Mouse (Mus musculus) hindbrain, embryonic 16.5 days (tissue): ENCODE measurements around the gene Bmp7. TPM values are rescaled to one million over a fixed set of nuclear protein-coding genes. Genes with fewer than 3 reads are reported as not detected.

Experiments
- ATAC-seq: fragments of 200-750 bp; cut with Nextera tagmentation; 2 replicates; pipeline ENCODE4 v1.8.0; 2017; ENCODE audit warnings: moderate TSS enrichment, moderate library complexity
- H3K27ac ChIP-seq: fragments of 300-500 bp; sonication (generic); 2 replicates; pipeline ENCODE4 v1.5.1; 2014; ENCODE audit warnings: low read depth, mild to moderate bottlenecking, control low read depth, low read length, moderate library complexity
- H3K27me3 ChIP-seq: fragments of 300-500 bp; sonication (generic); replicated peaks from 2 replicates; pipeline ENCODE4 v1.6.1; 2014; ENCODE audit warnings: low read length; ENCODE audit not compliant: control insufficient read depth, insufficient read depth
- H3K36me3 ChIP-seq: fragments of 300-500 bp; sonication (generic); 2 replicates; pipeline ENCODE4 v1.6.1; 2014; ENCODE audit warnings: mild to moderate bottlenecking, low read length, moderate library complexity, mixed read lengths; ENCODE audit not compliant: control insufficient read depth, insufficient read depth
- H3K4me1 ChIP-seq: fragments of 300-500 bp; sonication (generic); 2 replicates; pipeline ENCODE4 v1.6.1; 2014; ENCODE audit warnings: low read depth, low read length; ENCODE audit not compliant: control insufficient read depth, insufficient read depth
- H3K4me2 ChIP-seq: fragments of 300-500 bp; sonication (generic); 2 replicates; pipeline ENCODE4 v1.6.1; 2014; ENCODE audit warnings: mild to moderate bottlenecking, low read length, control low read depth, moderate library complexity
- H3K4me3 ChIP-seq: fragments of 300-500 bp; sonication (generic); 2 replicates; pipeline ENCODE4 v1.5.1; 2014; ENCODE audit warnings: mild to moderate bottlenecking, low read length, control low read depth, moderate library complexity
- H3K9ac ChIP-seq: fragments of 300-500 bp; sonication (generic); 2 replicates; pipeline ENCODE4 v1.6.1; 2014; ENCODE audit warnings: low read depth, mild to moderate bottlenecking, control low read depth, low read length, moderate library complexity
- H3K9me3 ChIP-seq: fragments of 300-500 bp; sonication (generic); 2 replicates; pipeline ENCODE4 v1.6.1; 2014; ENCODE audit warnings: mild to moderate bottlenecking, low read length, moderate library complexity; ENCODE audit not compliant: control insufficient read depth
- WGBS: fragments of 180-500 bp; shearing (Covaris S2); extraction: QIAGEN DNeasy Blood & Tissue Kit; methylation state at CpG from one replicate; pipeline ENCODE4 v1.1.7; 2014; 5-methylcytosine and 5-hydroxymethylcytosine counted together
- polyA plus RNA-seq: library from polyadenylated mRNA; unstranded; fragments of >200 nt; fragmentation: Nextera tagmentation; extraction: Ambion mirVana; gene quantifications from 2 replicates; pipeline ENCODE4 v1.2.1, GENCODE M21; 2015

Gene Bmp7
- polyA plus RNA-seq, 1 experiment from 2014 or later = 13.7 TPM

DNA sequence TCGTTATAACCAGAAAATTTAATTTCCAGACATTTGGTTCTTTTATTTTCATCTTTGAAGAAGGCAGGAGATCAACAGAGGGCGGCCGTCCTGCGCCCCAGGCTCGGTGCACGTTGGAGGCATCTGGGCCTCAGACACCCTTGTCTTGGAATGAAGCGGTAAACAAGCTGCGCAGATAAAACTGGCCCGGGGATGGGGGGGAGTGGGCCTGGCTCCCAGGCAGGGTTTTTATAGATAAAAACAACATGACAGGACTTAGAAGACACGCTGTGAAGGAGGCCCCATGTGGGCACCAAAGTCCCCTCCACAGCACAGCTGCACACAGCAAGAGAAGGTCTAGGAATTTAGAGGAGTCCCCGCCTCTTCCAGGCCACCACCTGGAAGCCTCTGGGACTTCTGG is 10.6 kb upstream of the Bmp7 start:
- H3K9me3 ChIP-seq = no peaks in the 10 kb centered on the region
- no peaks in the 10 kb centered on the region for H3K27me3 ChIP-seq
- H3K4me2 ChIP-seq = no peak overlapping the region
- H3K27ac ChIP-seq = no peak overlapping the region
- H3K36me3 ChIP-seq = no peaks in the 10 kb centered on the region
- no peak overlapping the region for H3K4me3 ChIP-seq
- peaks cover 2% of the 10 kb centered on the region for H3K4me1 ChIP-seq
- 29% methylated on average over 11 of the region's 11 CpGs for WGBS
- no peak overlapping the region for H3K9ac ChIP-seq
- no peak for ATAC-seq

GRCm38 (mm10) chr2:172950119-172950676 is 10.1 kb upstream of the Bmp7 start:
- no peaks in the 10 kb centered on the region for H3K36me3 ChIP-seq
- no peak overlapping the region for H3K9ac ChIP-seq
- ATAC-seq = no peak
- no peaks in the 10 kb centered on the region for H3K27me3 ChIP-seq
- H3K9me3 ChIP-seq = no peaks in the 10 kb centered on the region
- WGBS = 52% methylated on average over 9 of the region's 9 CpGs
- H3K4me3 ChIP-seq = no peak overlapping the region
- H3K4me1 ChIP-seq = peaks cover 2% of the 10 kb centered on the region
- no peak overlapping the region for H3K4me2 ChIP-seq
- no peak overlapping the region for H3K27ac ChIP-seq

DNA sequence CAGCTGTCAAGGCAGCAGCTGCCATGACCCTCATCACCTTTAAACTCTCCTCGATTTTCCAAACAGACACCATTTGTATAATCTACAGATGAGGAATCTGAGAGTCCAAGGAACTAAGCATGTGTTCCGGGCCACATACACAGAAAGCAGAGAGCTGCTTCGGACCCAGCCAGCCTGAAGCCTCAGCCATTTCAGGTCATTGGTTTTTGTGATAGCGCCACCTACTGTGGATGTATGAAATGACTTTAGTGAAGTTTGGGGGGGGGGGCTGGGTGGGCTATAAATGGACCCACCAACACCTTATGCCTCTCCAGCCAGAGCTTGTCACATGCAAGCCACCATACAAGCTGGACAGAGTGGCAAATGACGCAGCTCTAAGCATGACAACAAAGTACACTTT is 8.9 kb upstream of the Bmp7 start:
- WGBS = 54% methylated on average over 5 of the region's 5 CpGs

DNA sequence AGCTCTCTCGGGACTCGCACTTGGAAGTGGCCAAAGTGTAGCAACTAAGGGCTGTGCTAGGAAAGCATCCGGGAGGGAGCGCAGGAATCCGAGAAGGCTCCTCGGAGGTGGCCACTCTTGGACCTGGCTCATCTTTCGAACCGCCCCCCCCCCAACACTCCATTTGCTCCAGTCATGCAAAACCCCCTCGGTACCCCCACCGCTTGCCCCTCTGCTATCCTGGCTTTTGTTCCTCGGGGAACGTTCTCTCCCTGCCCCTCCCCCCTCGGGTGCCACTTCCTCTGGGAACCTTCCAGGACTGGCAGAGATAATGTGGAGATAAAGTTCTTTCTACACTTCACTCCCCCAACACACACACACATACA is 660 bp upstream of the Bmp7 start:
- H3K9me3 ChIP-seq = no peaks in the 10 kb centered on the region
- no peak; the same call in 1 of the 2 replicates for ATAC-seq
- peaks cover 60% of the 10 kb centered on the region for H3K27me3 ChIP-seq
- H3K36me3 ChIP-seq = no peaks in the 10 kb centered on the region
- 0% methylated on average over 11 of the region's 13 CpGs for WGBS
- H3K4me3 ChIP-seq = peak overlapping the region; percentile 56
- H3K4me2 ChIP-seq = peak overlapping the region; percentile 96
- H3K9ac ChIP-seq = no peak overlapping the region
- no peak overlapping the region for H3K27ac ChIP-seq
- H3K4me1 ChIP-seq = peaks cover 22% of the 10 kb centered on the region

More for the DNA sequence above, 8.9 kb upstream of the Bmp7 start:
- no peak for ATAC-seq
- Histone ChIP-seq H3K9me3 (no peaks in the 10 kb centered on the region), H3K27me3 (no peaks in the 10 kb centered on the region), H3K36me3 (no peaks in the 10 kb centered on the region), H3K27ac (no peak overlapping the region), H3K4me3 (no peak overlapping the region), H3K9ac (no peak overlapping the region), H3K4me1 (peaks cover 2% of the 10 kb centered on the region), H3K4me2 (no peak overlapping the region)

- Histone ChIP-seq H3K9ac (peak overlapping the region; percentile 63), H3K27ac (peak overlapping the region; percentile 61), H3K4me1 (peaks cover 32% of the 10 kb centered on the region), H3K9me3 (no peaks in the 10 kb centered on the region), H3K4me3 (peak overlapping the region; percentile 56), H3K36me3 (no peaks in the 10 kb centered on the region), H3K4me2 (peak overlapping the region; percentile 96), H3K27me3 (peaks cover 66% of the 10 kb centered on the region)
- under 1% methylated on average over 26 of the region's 26 CpGs for WGBS
- 0 out of 2 replicates have a peak, but pooled peaks have one; percentile 13 for ATAC-seq
These were observed 500 bp downstream of the Bmp7 start for GRCm38 (mm10) chr2:172939639-172940002.

- peak overlapping the region; percentile 56 for H3K4me3 ChIP-seq
- no peaks in the 10 kb centered on the region for H3K36me3 ChIP-seq
- H3K4me1 ChIP-seq = peaks cover 38% of the 10 kb centered on the region
- peaks cover 66% of the 10 kb centered on the region for H3K27me3 ChIP-seq
- peak overlapping the region; percentile 63 for H3K9ac ChIP-seq
- no peak for ATAC-seq
- H3K27ac ChIP-seq = no peak overlapping the region; the same call in 1 of the 2 replicates
- no peaks in the 10 kb centered on the region for H3K9me3 ChIP-seq
- H3K4me2 ChIP-seq = peak overlapping the region; percentile 96
- under 1% methylated on average over 47 of the region's 57 CpGs for WGBS
These were observed 1.1 kb downstream of the Bmp7 start for GRCm38 (mm10) chr2:172938761-172939638.

DNA sequence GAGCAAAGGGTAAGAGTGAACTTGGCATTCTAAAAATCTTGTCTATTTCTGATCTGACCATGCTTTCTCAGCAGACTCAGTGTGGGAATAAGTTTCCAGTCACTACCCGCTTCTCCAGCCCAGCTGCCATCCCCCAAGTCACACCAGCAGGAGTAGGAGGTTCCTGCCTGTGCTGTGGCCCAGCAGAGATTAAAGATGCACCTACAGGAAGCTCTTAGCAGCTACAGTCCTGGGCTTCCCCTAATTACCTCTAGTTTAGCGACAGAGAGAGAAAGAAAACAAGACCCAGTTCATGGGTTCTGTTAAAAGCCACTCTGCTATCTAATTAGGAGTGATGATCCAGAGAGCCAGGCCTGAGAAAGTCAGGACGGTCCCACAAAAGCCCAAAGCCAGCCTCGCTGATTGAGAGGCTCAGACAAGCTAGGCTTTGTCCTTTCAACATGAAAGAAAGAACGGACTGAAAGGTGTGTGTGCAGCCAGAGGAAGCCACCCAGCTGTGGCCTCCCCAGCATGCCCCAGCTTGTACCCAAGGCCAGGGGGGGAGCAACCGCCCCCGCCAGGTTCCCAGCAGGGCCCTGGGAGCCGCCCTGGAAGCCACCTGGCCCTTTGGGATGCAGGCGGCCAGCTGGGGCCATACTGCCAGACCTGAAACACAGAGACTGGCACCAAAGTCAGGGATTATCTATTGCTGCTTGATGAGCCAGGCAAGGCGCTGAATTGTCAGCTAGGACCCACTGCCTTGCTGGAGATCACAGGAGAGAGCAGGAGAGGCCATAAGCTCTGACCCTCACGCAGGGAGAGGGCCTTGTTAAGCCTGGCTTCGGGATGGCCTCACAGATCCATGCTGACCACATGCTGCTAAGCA is 2.6 kb downstream of the Bmp7 start:
- H3K4me3 ChIP-seq = peak overlapping the region; percentile 8; the same call in 1 of the 2 replicates
- 0 out of 2 replicates have a peak overlapping the region, but pooled peaks have one; percentile 3 for H3K27ac ChIP-seq
- no peaks in the 10 kb centered on the region for H3K9me3 ChIP-seq
- ATAC-seq = no peak
- peak overlapping the region; percentile 96 for H3K4me2 ChIP-seq
- H3K4me1 ChIP-seq = peaks cover 44% of the 10 kb centered on the region
- no peaks in the 10 kb centered on the region for H3K36me3 ChIP-seq
- H3K27me3 ChIP-seq = peaks cover 55% of the 10 kb centered on the region
- H3K9ac ChIP-seq = no peak overlapping the region
- WGBS = 11% methylated on average over 12 of the region's 12 CpGs

- ATAC-seq = no peak
- H3K27me3 ChIP-seq = peaks cover 48% of the 10 kb centered on the region
- H3K4me3 ChIP-seq = no peak overlapping the region
- H3K9me3 ChIP-seq = no peaks in the 10 kb centered on the region
- peak overlapping the region; percentile 3 for H3K4me2 ChIP-seq
- no peak overlapping the region for H3K9ac ChIP-seq
- peaks cover 44% of the 10 kb centered on the region for H3K4me1 ChIP-seq
- no peaks in the 10 kb centered on the region for H3K36me3 ChIP-seq
- H3K27ac ChIP-seq = no peak overlapping the region
- 36% methylated on average over 5 of the region's 5 CpGs for WGBS
These were observed 3.3 kb downstream of the Bmp7 start for GRCm38 (mm10) chr2:172936844-172937243.
